Mouse (Mus musculus): ENCODE measurements around the gene Arid5a.

The Arid5a gene

DNA sequence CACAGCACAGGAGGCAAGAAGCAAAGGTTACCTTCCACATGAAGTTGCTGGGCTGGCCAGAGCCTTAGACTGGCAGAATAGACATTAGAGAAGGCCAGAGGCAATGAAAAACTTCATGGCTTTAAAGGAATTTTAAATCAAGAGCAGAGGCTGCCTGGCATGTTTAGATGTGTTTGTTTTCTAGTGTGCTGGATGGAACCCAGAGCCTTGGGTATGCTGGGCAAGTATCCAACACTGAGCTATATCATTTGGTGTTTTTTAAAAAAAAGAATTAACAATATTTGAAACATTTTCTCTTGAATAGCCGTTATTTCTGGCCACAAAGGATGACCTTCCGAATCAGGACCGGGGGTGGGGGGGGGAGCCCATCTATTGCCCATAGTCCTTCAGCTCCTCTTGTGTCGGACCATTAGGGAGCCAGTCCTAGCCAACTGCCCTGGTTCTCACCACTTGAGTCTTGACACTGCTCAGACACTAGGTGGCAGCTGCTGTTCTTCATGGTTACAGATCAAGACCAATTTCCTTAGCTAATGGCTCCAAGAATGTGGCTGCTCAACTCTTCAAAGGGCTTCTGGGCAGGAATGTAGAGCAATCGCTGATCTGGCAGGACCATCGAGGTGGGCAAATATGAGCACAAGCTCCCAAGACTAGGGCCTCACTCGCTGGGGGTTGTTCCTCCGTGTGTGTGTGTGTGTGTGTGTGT is 16.4 kb downstream of the Arid5a start:
- DNase-seq (ENCODE audit: low read depth, low spot score) = peak; percentile 87

DNA sequence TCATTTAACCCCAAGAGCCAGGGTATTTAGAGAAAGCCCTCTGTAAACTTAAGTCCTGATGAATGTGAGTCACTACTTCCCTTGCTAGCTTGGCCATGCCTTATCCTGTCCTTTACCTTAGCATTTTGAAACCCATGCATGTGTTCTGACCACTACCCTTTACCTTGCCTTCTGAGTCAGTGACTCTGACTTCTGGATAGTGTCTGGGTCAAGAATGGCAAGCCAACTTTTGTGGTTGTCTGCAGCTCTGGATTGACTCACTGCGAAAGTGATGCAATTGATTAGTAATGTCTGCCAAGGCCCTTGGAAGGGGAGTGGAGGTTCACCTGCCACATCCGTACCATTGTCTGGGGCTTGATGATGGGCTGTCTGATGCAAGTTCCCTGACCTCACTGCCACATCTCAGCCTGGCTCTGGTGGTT is 18.4 kb downstream of the Arid5a start:
- no peak for DNase-seq (ENCODE audit: low read depth, low spot score)

DNA sequence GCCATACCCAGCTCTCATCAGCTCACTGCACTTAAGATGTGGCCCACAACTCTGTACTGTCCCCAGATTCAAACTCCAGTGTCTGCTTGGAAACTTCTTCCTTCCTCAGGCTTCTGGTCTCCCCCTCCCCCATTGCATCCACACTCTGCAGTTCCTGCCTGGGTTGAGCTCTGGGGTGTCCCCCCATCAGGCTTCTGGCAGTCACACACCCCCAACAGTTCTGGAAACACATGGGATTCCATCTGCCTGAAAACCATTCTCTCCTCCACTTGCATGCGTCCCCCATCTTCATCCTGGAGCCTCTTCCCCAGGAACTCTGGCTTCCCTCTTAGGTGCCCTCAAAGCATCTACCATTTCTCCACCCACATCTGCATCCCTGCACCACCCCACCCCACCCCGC is 19.3 kb downstream of the Arid5a start:
- DNase-seq (ENCODE audit: low read depth, low spot score) = no peak

DNA sequence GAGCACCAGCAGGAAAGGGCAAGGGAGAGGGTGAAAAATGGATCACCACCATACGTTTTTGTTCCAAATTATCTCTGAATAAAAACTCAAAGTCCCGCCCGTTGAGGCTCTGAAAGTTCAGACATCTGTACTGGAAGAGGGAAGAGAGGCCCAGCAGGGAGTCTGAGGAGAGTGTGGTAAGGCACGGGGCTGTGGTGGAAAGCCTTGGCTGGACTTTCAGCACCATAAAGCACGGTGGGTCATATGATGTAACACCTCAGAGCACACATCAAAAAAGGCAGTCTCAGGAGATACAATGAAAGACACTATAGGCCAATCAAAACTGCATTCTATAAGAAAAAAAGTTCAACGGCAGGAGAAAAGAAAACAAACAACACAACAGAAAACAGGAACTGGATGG is 24.2 kb downstream of the Arid5a start:
- no peak for DNase-seq (ENCODE audit: low read depth, low spot score)

DNA sequence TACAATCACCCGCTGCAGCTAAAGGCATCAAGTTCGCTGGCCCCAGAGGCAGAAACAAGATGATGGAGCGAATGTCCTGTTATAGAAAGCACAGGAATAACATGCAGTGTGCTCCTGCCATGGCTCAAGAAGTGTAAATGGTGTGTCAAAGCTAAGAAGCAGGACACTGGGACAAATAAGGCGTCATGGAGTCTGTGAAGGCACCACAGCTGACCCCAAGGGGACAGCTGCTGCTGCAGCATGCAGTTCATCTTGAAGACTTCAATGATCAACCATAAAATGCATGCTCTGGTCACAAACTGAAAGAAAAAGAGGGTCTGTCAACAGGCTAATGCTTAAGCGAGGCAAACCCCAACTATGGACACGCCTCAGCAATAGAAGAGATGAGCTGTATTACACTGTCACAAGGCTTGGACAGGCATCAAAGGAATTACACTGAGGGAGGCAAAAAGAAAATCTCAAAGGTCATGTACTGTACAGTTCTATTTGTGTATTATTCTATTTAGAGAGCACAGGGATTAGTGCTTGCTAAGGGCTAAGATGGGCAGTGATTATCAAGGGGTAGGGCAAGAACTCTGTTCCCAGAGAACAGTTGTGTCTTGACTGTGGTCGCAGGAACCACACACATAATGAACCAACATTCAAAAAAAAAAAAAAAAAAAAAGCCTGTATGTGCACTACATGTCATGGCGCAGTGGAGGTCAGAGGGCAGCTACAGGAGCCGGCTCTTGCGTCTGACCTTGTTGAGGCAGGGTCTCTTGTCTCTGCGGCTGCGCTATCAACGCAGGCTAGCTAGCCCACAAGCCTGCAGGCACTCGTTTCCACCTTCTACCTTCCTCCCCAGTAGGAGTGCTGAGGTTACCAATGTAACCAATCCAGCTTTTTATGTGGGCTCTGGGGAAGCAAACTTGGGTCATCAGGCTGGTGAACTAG is 25.7 kb downstream of the Arid5a start:
- no peak for DNase-seq (ENCODE audit: low read depth, low spot score)

DNA sequence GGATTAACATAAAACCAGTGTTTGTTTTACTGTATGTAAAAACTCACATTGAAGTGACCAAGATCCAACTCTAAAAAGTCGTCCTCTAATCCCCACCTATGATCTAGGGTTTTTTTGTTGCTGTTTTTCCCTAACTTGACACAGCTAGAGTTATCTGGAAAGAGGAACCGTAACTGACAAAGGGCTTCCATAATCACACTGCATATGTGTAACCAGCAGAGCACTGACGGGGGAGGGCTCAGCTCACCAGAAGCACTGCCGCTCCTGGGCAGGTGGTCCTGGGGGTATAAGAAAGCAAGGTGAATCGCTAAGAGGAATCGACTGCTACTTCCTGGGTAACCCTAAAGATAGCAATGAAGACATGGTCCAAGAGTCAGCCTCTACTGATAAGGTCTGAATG is 35.0 kb downstream of the Arid5a start:
- DNase-seq (ENCODE audit: low read depth, low spot score) = no peak

DNA sequence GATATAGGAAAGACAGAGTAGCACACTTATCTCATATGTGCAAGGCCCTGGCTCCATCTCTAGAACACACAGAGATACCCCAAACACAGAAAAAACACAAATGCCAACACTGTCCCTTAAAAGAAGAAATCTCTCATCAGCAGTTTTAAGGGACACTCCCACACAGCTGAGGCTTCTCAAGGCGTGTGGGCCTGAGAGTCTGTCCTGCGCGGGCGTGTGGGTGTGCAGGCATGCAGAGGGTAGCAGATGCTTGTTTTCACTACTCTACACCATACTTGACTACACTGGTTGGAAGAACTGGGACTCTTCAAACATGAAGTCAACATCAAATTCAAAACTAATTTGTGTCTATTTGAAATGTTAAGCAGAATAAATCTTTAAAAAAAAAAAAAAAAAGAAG is 44.8 kb downstream of the Arid5a start:
- no peak for DNase-seq (ENCODE audit: low read depth, low spot score)

DNA sequence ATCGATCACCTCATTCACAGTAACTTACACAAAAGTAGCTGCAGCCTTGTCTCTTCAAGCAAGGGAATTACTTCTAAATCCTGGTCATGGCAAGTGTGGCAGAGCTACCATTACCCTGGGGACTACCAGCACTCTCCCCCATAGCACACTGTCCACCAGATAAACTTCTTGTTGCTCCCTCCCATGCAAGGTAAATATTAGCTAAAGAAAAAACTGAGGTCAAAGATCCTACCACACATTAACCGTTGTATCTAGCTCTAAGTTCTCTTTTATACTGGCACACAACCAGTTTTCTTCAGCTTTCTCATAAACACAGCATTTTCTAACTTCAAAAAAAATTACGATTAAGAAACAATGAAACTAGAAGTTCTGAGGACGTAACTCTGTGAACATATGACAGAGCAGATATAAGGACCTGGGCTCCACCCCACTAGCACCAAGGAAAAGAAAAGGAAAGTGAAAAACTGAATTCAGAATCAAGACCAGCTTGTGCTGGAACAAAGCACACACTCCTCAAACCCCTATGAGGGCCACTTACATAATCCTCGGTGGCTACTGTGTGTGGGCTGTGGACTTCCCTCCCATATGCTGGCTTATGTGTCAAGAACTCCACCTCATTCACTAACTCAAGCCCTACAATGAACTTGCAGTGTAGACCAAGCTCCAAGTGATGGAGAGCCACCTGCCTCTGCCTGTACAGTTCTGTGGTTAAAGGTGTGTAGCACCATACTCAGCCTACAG is 49.6 kb downstream of the Arid5a start:
- no peak for DNase-seq (ENCODE audit: low read depth, low spot score)

DNA sequence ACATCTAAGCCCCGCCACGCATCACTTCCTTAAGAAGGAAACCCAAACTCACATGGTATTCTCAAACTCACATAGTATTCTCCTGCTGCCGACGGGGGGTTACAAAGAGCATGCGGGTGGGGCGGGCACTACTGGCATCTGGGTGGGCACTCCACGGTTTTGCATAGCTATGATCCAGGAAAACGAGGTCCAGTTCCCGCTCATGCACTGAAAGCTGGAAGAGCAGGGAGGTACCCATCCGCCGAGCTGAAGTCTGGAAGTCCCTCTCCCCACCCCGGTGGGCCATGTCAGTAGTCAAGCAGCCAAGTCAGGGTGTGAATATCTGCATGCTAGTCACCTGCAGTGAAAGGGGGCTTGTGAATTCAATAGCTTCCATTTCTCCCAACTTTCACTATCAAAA is 60.2 kb downstream of the Arid5a start:
- DNase-seq (ENCODE audit: low read depth, low spot score) = peak; percentile 46

DNA sequence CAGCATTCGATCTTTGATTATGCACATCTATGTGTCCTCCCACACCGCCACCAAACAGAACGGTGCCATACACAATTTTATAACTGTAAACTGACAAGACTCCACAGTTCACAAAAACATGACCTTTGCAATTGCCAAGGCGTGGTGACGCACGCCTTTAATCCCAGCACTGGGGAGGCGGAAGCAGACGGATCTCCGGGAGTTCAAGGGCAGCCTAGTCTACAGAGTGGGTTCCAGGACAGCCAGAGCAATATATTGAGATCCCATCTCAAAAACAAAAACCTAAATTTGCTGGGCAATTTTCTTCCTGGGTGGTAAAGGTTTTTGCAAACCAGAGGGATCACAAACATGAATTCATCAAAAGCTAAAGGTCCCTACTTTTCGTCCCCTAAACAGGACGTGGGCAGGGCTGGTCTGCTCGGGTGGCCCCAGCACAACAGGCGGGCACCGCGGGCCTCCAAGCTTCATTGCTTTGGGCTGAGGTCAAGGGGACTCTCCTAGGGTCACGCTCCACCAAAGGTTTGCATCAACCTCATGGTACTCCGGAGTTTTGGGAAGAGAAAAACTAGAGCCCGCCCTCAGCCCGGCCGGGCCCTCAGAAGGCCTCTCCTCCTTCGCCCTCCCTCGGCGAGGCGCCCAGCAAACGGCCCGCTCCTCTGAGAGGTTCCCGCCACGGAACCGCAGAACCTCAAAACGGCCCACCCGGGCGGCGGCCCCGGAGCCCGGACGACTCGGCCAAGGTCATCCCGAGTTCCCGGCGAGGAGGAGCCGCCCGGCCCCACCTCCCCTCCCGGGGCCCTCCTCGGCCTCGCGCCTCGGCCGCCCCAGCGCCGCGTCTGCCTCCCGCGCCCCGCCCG is 60.8 kb downstream of the Arid5a start:
- peak; percentile 40 for DNase-seq (ENCODE audit: low read depth, low spot score)

DNA sequence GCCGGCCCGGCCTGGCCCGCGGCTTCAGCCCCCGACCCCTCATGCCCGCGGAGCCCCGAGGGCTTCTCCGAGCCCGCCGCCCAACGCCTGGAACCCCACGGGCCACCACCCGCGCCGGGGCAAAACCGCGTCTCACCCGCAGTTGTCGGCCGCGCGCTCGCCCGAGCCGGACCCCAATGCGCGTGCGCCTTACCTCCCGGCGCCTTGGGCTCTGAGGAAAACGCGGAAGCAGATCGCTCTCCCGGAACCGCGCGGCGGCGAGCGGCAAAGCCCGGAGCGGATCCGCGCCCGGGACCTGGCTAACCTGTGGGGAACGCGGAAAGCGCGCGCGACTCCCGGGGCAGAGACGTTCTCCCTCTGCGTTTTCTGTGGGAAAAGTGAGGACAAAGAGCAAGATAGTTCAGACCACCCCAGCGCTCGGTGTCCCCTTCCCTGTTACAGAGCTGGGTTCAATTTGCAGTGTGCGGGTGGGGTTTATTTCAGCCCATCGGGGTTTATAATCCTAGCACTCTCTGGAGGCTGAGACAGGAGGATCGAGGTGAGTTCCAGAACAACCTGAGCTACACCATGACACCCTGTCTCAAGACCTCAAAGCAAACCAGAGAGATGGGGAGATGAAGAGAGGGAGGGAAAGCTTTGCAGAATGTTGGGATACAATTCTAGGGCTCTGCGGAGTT is 61.6 kb downstream of the Arid5a start, which contains the start of gene Kansl3:
Gene Kansl3 (minus strand): TSS at position 213 of the 677 bp plus-strand sequence.
- peak; percentile 96 for DNase-seq (ENCODE audit: low read depth, low spot score)

DNA sequence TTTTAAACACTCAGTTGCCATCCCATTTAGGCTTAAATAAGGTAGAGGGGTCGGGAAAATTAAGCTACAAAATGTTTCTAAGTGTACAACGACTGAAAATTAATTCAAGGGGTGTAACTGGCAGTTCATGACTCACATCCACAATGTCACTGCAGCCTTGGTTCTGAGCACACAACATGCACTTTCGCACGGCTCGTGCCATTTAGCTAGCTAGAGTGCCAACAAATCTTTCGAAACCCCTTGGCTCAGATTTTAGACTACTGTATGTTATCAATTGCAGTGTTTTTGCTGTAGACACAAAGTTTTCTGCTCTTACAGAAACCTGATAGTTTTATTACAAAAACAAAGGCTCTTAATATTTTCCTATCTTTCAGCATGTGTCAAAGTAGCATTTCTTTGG is 63.4 kb downstream of the Arid5a start:
- DNase-seq (ENCODE audit: low read depth, low spot score) = no peak

DNA sequence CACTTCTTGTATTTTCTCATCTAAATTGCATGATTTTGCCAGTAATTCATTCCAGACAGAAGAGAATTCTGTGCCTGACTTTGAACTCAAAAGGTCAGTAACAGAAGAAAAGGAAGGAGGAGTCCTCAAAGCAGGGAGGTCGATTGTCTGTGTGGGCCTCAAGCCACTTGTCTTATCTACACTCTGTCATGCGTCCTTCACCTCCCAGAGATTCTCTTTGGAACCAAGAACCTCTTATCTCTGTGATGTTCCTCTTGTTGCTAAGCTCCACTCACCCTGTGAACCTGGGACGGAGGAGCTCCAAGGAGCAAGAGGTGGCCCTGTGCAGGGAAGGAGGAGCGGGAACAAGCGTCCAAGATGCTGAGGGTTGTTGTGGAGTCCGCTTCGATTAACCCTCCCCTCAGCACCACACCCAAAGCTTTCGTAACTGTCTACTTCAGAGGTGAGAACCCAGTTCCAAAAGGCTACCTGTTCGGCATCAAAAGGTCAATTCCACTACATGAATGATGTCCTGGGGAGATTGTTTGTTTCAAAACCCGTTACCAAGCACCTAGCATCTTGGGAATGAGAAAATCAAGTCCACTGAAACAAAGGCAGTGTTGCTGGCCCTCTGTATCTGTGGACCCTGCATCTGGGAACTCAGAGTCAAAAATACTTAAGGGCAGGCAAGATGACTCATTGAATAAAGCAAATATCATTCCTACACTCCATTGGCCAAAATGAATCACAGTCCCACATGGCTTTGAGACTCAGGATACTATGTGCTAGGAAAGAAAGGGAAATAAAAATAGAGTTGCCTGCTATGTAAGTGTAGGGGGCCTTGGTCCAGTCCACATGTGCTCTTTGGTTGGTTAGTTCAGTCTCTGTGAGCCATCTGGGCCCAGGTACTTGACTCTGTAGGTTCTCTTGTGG is 64.7 kb downstream of the Arid5a start, which contains the start of gene Fer1l5:
Gene Fer1l5 (plus strand): TSS at position 358 of the 912 bp plus-strand sequence.
- DNase-seq (ENCODE audit: low read depth, low spot score) = no peak

All from ES-CJ7 (cell line).